Comparison of ENCODE assay signal across 14 mouse cellular contexts in genomic region chr19:10066189-10066500, GRCm38 (mm10). TPM values are rescaled to one million over a fixed set of nuclear protein-coding genes. Genes with fewer than 3 reads are reported as not detected.
"Had no signal": no experiment of that assay in that cellular context is flagged by ENCODE, and none has a peak within 500 bp of the region (broad histone marks: within the 10 kb centered on the region; RNA-seq: fewer than 3 reads in every experiment).

No protein-coding gene starts in this region.

- H3K9ac ChIP-seq: limb, embryonic 12.5 days; liver, embryonic 14.5 days; lung, embryonic 14.5 days; neural tube, embryonic 12.5 days; stomach, embryonic 15.5 days had no signal

- H3K27ac ChIP-seq: kidney, postnatal 0 days; limb, embryonic 12.5 days; liver, embryonic 14.5 days; neural tube, embryonic 12.5 days; stomach, embryonic 15.5 days had no signal

- H3K4me3 ChIP-seq: limb, embryonic 12.5 days; neural tube, embryonic 12.5 days; stomach, embryonic 15.5 days had no signal

- H3K9me3 ChIP-seq: limb, embryonic 12.5 days; neural tube, embryonic 12.5 days; stomach, embryonic 15.5 days had no signal

- H3K4me1 ChIP-seq: limb, embryonic 12.5 days had no signal

- H3K27me3 ChIP-seq: limb, embryonic 12.5 days; neural tube, embryonic 12.5 days; stomach, embryonic 15.5 days had no signal

- H3K4me2 ChIP-seq: limb, embryonic 12.5 days; lung, embryonic 14.5 days; neural tube, embryonic 12.5 days; stomach, embryonic 15.5 days had no signal

- DNase-seq: kidney, adult 9 months; kidney, postnatal 36 days; lung, embryonic 14.5 days; lung, postnatal 10 days; midbrain, embryonic 14.5 days; right cerebral cortex, postnatal 4 days; thymus, adult 2 months; thymus, postnatal 25 days had no signal

RNA-seq across cellular contexts. Expression of gene Fads3, which starts 24.8 kb away (rescaled TPM):
- total RNA-seq: neutrophil, adult 5-6 weeks had no signal
